Mouse (Mus musculus) small intestine, adult 2 months (tissue): ENCODE measurements at regions not wholly inside any gene's neighbourhood (a gene's known extent, or its start where the extent isn't known, plus 50 kb on each side); places are given as distances from the start of the nearest gene placed in this dataset.

Experiments
- H3K27ac ChIP-seq: fragments of 200-500 bp; 2 replicates; pipeline ENCODE4 v1.5.1; 2012; ENCODE audit warnings: low read depth, low read length, control low read depth, inconsistent platforms; ENCODE audit not compliant: insufficient read depth
- H3K27me3 ChIP-seq: fragments of 200-500 bp; 2 replicates; pipeline ENCODE4 v1.6.1; 2012; ENCODE audit warnings: mild to moderate bottlenecking, moderate library complexity, low read length, inconsistent platforms; ENCODE audit not compliant: control insufficient read depth, insufficient read depth
- H3K36me3 ChIP-seq: fragments of 200-500 bp; 2 replicates; pipeline ENCODE4 v1.6.1; 2012; ENCODE audit warnings: mild to moderate bottlenecking, low read length, control low read depth, inconsistent platforms; ENCODE audit not compliant: control insufficient read depth, insufficient read depth
- H3K4me1 ChIP-seq: fragments of 200-500 bp; 2 replicates; pipeline ENCODE4 v1.6.1; 2012; ENCODE audit warnings: low read length, inconsistent platforms, mixed read lengths; ENCODE audit not compliant: control insufficient read depth, insufficient read depth, insufficient read length
- H3K4me3 ChIP-seq: fragments of 200-500 bp; 2 replicates; pipeline ENCODE4 v1.5.1; 2012; ENCODE audit warnings: low read depth, mild to moderate bottlenecking, control low read depth, inconsistent platforms, low read length, moderate library complexity
- CTCF ChIP-seq: fragments of 200-500 bp; IDR thresholded peaks from 2 replicates; pipeline ENCODE4 v1.5.1; 2012; ENCODE audit warnings: low read depth, mild to moderate bottlenecking, control low read depth, inconsistent platforms, low read length, moderate library complexity, mixed read lengths; ENCODE audit not compliant: insufficient replicate concordance, insufficient read length; ENCODE audit errors: extremely low read depth
- POLR2A ChIP-seq: fragments of 200-500 bp; IDR thresholded peaks from 2 replicates; pipeline ENCODE4 v1.6.1; 2012; ENCODE audit warnings: low read depth, mild to moderate bottlenecking, control low read depth, inconsistent platforms, low read length, moderate library complexity
- WGBS: fragments of 180-500 bp; shearing (Covaris S2); methylation state at CpG from one replicate; pipeline ENCODE4 v1.1.7; 2018; 5-methylcytosine and 5-hydroxymethylcytosine counted together

DNA sequence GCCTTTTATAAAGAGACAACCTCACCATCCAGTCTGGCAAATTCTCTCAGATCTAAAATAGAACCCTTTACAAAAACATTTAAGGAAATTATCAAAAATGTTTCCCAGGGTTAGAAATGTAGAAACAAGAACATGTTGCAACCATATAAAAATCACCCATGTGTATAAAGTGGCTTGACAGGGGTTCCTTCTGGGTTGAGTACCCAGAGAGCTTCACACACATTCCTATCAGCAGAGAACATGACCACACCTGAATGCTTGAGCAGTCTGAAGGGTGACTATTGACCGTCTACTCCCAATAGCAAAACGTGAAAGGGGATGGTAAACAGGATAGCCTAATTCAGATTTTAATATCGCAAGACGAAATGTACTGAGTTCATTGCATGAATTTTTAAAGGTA lies 57.8 kb upstream of the Zfand5 start:
- WGBS = 88% methylated on average over 4 of the region's 4 CpGs
- Histone ChIP-seq H3K27ac (no peak overlapping the region), H3K36me3 (no peaks in the 10 kb centered on the region), H3K27me3 (no peaks in the 10 kb centered on the region), H3K4me1 (no peaks in the 10 kb centered on the region), H3K4me3 (no peak overlapping the region)
- no peak for TF ChIP-seq CTCF
- no peak for TF ChIP-seq POLR2A

DNA sequence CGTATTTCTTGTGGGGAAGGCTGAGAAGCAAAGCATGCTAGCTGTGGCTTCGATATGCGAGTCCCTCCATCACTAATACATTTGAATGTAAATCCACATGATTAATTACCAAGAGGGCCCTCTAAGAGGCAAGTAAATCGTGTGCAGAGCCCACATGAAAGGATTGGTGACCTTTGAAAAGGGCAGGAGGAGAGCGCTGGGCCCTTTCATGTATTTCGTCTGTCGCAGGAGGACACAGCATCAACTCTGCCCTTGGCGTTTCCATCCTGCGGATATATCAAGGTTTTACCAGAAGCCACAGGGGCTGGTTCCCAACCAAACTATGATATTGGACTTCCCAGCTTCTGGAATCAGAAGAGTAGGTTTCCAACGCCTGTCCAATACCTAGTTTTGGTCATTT lies 78.6 kb upstream of the Zfand5 start:
- TF ChIP-seq CTCF (no peak), POLR2A (no peak)
- H3K27me3 ChIP-seq = no peaks in the 10 kb centered on the region
- 85% methylated on average over 10 of the region's 10 CpGs for WGBS
- H3K36me3 ChIP-seq = no peaks in the 10 kb centered on the region
- H3K27ac ChIP-seq = no peak overlapping the region
- H3K4me3 ChIP-seq = no peak overlapping the region
- H3K4me1 ChIP-seq = no peaks in the 10 kb centered on the region

DNA sequence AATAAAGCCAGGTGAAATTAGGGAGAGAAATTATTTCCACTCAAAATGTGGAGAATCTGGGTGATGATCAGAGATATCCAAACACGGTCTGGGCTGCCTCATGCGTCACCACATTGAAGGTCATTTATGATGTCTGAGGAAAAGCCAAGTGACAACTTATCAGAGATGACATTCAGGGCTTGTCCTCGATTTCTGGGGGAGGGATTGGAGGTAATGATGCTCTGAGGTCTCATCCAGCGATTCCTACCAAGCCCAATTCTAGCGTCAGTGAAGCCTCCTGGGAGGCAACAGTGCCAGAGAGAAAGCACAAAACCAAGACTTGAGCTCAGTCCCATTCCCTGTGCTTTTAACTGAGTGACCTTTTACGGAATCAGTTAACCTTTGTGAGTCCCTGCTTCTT lies 79.5 kb upstream of the Zfand5 start:
- 82% methylated on average over 6 of the region's 6 CpGs for WGBS

DNA sequence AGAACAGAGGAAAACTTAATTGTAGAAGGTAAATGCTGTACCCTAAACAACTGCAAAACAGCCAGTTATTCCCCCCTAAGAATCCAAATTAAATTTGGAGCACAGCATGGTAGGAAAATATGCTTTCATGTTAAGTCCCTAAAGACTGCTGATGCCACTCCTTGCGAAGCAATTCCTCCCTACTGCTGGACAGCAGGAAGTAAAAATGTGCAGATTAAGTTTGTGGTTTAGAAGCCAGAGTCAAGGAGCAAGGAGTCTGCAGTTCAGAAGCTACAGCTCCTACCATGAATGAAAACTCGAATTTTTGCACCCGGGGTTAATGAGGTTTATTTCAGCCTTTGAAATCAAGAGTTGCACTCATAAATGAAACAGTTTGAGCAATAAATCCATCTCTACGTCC lies 82.9 kb upstream of the Zfand5 start:
- no peaks in the 10 kb centered on the region for H3K4me1 ChIP-seq
- no peaks in the 10 kb centered on the region for H3K27me3 ChIP-seq
- H3K36me3 ChIP-seq = no peaks in the 10 kb centered on the region
- H3K4me3 ChIP-seq = no peak overlapping the region
- 40% methylated on average over 4 of the region's 4 CpGs for WGBS
- no peak overlapping the region for H3K27ac ChIP-seq
- no peak for TF ChIP-seq POLR2A
- no peak for TF ChIP-seq CTCF

More for the DNA sequence above, 79.5 kb upstream of the Zfand5 start:
- TF ChIP-seq POLR2A (no peak), CTCF (no peak)
- no peaks in the 10 kb centered on the region for H3K27me3 ChIP-seq
- H3K27ac ChIP-seq = no peak overlapping the region
- no peak overlapping the region for H3K4me3 ChIP-seq
- H3K4me1 ChIP-seq = no peaks in the 10 kb centered on the region
- H3K36me3 ChIP-seq = no peaks in the 10 kb centered on the region

DNA sequence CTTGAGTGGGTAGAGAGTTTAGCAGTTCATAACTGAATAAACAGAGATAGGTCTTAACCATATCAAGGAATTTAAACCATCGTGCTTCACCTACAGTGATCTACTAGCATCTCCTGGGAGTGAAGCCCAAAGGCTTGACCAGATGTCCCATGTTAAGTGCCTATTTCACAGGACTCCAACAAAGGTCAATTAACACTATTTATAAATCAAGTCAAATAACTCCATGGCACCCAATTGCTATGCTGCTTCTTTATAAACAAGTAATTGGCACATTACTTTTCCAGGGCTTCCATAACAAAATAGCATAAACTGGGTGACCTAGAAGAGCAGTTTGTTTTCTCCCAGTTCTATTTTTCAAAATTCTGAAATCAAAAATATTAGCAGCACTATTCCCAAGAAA lies 85.4 kb upstream of the Zfand5 start:
- Histone ChIP-seq H3K4me1 (no peaks in the 10 kb centered on the region), H3K27ac (no peak overlapping the region), H3K4me3 (no peak overlapping the region), H3K36me3 (no peaks in the 10 kb centered on the region), H3K27me3 (no peaks in the 10 kb centered on the region)
- TF ChIP-seq CTCF = no peak
- 90% methylated on average over 1 of the region's 1 CpGs for WGBS

DNA sequence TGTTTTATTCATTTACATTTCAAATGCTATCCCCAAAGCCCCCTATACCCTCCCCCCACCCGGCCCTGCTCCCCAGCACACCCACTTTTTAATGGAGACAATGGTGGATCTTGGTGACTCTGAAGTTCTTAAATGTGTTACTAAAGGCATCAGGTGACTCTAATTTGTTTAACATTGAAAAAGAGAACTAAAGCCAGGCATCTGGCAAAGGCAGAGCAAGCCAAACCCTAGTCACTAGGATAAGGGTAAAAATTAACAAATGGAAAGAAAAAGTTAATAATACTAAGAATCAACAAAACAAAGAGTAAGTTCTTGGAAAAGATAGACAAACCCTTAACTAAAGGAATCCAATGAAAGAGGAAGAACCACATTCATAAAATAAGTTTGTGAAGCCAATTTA lies 86.1 kb upstream of the Zfand5 start:
- Histone ChIP-seq H3K27ac (no peak overlapping the region), H3K36me3 (no peaks in the 10 kb centered on the region), H3K27me3 (no peaks in the 10 kb centered on the region), H3K4me3 (no peak overlapping the region), H3K4me1 (no peaks in the 10 kb centered on the region)
- TF ChIP-seq POLR2A = no peak
- no peak for TF ChIP-seq CTCF
- WGBS = 78% methylated on average over 1 of the region's 1 CpGs

DNA sequence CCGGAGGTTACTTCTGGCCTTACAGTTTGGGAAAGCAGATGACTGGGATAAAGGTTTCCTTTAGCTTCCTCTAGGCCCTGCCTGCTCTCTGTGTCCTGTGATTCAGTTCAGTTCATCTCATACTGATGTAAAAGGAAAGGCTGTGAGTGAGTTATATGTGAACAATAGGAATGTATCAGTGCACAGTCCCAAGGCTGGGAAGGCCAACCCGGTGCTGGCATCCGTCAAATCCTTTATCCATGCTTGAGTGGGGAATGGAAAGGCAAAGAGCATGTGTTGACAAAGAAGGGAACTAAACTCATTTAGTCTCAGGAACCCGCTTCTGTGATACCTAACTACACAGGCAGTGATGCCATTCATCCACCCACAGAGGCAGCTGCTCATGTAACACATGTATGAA lies 89.0 kb upstream of the Zfand5 start:
- H3K27ac ChIP-seq = no peak overlapping the region
- 92% methylated on average over 4 of the region's 4 CpGs for WGBS
- H3K27me3 ChIP-seq = no peaks in the 10 kb centered on the region
- TF ChIP-seq CTCF (no peak), POLR2A (no peak)
- no peaks in the 10 kb centered on the region for H3K4me1 ChIP-seq
- H3K4me3 ChIP-seq = no peak overlapping the region
- no peaks in the 10 kb centered on the region for H3K36me3 ChIP-seq

DNA sequence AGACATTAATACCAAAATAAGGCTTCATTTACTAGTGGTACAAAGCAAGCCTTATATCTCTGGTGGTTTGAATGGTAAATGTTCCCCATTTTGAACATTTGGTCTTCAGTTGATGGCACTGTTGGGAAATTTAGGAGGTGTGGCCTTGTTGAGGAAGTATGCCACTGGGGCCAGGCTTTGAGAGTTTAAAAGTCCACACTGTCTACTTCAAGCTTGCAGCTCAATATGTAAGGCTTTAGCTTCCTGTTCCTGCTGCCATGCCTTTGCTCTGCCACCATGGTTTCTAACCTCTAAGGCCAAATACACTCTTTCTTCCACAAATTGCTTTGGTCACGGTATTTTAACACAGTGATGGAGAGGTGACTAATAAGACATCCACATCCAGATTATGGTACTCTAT lies 92.2 kb upstream of the Zfand5 start:
- no peaks in the 10 kb centered on the region for H3K36me3 ChIP-seq
- no peak overlapping the region for H3K4me3 ChIP-seq
- TF ChIP-seq CTCF (no peak), POLR2A (no peak)
- 89% methylated on average over 1 of the region's 1 CpGs for WGBS
- no peaks in the 10 kb centered on the region for H3K4me1 ChIP-seq
- H3K27ac ChIP-seq = no peak overlapping the region
- no peaks in the 10 kb centered on the region for H3K27me3 ChIP-seq
